Mouse (Mus musculus) naive thymus-derived CD4-positive, alpha-beta T cell, adult 2 months (primary cell): Measurements from ENCODE around the gene Itprip.

Source experiments
- DNase-seq: peaks from one replicate; pipeline ENCODE4 v3.0.0-alpha.2; 2011; ENCODE audit warnings: low read depth

Itprip gene

GRCm38 (mm10) chr19:47919126-47919965, at the start of gene Itprip, which contains the start of gene Cfap43:
Itprip (minus strand) TSS chr19:47919299.
Cfap43 (minus strand) TSS chr19:47919287.
- peak; percentile 92 for DNase-seq

GRCm38 (mm10) chr19:47958181-47958580, 39.1 kb upstream of the Itprip start:
- DNase-seq, result no peak

- DNase-seq, result no peak
These were observed 34.1 kb upstream of the Itprip start for GRCm38 (mm10) chr19:47953169-47953568.

GRCm38 (mm10) chr19:47950946-47951345, 31.8 kb upstream of the Itprip start:
- DNase-seq, result no peak

GRCm38 (mm10) chr19:47946821-47947465, 27.8 kb upstream of the Itprip start:
- DNase-seq, result no peak

GRCm38 (mm10) chr19:47939361-47939760, 20.3 kb upstream of the Itprip start:
- DNase-seq, result no peak

GRCm38 (mm10) chr19:47937443-47938406, 18.6 kb upstream of the Itprip start, which contains the start of gene Cfap58:
Cfap58 (plus strand) TSS chr19:47937675.
- DNase-seq, result peak; percentile 81

GRCm38 (mm10) chr19:47936938-47937337, 17.8 kb upstream of the Itprip start:
- no peak for DNase-seq

- DNase-seq, result peak; percentile 11
These were observed 17.4 kb upstream of the Itprip start for GRCm38 (mm10) chr19:47936490-47936889.

GRCm38 (mm10) chr19:47935530-47935929, 16.4 kb upstream of the Itprip start:
- no peak for DNase-seq

GRCm38 (mm10) chr19:47934636-47935238, 15.6 kb upstream of the Itprip start:
- DNase-seq, result no peak

GRCm38 (mm10) chr19:47934146-47934545, 15.0 kb upstream of the Itprip start:
- DNase-seq, result no peak

- DNase-seq, result peak; percentile 84
These were observed 13.0 kb upstream of the Itprip start for GRCm38 (mm10) chr19:47931982-47932638.

GRCm38 (mm10) chr19:47929043-47929442, 9.9 kb upstream of the Itprip start:
- DNase-seq, result no peak

GRCm38 (mm10) chr19:47927032-47927431, 7.9 kb upstream of the Itprip start:
- DNase-seq, result no peak

GRCm38 (mm10) chr19:47925819-47926218, 6.7 kb upstream of the Itprip start:
- no peak for DNase-seq

GRCm38 (mm10) chr19:47919966-47920375, 872 bp upstream of the Itprip start:
- no peak for DNase-seq

GRCm38 (mm10) chr19:47918455-47919101, 521 bp downstream of the Itprip start:
- peak; percentile 68 for DNase-seq

GRCm38 (mm10) chr19:47918016-47918415, 1.1 kb downstream of the Itprip start:
- DNase-seq, result no peak

GRCm38 (mm10) chr19:47917396-47917795, 1.7 kb downstream of the Itprip start:
- DNase-seq, result no peak
